Mouse (Mus musculus): Measurements from ENCODE around the gene Otx2.
A peak's percentile ranks its signal among the peaks of the same experiment; 100 is the strongest.

The Otx2 gene

GRCm38 (mm10) chr14:48673541-48673940, at the start of gene Otx2:
Gene Otx2 (minus strand): TSS chr14:48673819.
- DNase-seq, result no peak

DNA sequence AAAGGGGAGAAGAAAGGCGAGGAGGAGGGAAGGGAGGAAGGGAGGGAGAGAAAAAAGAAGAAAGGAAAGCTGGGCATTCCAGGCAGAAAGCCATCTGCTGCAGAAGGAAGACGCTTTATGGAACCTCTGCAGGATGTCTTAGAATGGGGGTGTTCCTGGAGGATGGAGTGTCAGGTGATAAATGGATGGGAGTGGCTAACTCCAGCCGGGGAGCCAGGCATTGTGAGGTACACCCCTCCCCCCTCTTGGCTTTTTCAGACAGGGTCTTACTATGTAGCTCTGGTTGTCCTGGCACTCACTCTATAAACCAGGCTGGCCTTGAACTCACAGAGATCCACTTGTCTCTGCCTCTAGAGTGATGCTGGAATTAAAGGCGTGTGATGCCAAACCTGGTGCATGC, 49.1 kb upstream of the Otx2 start:
- DNase-seq, result no peak

GRCm38 (mm10) chr14:48719296-48719695, 45.7 kb upstream of the Otx2 start:
- DNase-seq, result no peak

DNA sequence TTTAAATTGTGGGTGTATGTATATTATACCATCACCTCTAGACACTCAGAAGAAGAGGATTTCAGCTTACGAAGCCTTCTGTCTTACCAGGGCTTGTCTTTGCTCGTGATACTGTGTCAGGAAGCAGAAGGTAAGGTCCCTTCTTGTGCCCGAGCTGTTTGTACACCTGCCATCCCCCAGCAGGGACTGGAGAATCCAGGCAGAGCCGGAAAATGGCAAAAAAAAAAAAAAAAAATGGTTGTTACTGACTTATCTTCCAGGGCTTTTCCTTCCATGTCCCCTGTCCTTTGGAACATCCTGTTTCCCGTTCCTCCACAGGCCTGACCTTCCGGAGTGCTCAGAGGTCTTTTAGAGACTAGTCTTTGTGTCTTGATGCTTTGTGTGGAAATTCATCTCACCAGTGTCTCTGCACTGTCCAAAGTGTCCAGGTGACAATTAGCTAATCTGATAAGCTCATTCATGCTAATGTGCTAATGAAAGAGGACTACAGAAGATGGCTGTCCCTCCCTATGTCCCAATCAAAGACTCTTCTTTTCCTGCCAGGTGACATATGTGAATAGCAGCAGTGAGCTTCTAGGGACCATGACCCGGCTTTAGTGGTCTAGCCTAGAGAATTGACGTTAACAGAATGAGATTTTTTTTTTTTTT, 44.1 kb upstream of the Otx2 start:
- no peak for DNase-seq

DNA sequence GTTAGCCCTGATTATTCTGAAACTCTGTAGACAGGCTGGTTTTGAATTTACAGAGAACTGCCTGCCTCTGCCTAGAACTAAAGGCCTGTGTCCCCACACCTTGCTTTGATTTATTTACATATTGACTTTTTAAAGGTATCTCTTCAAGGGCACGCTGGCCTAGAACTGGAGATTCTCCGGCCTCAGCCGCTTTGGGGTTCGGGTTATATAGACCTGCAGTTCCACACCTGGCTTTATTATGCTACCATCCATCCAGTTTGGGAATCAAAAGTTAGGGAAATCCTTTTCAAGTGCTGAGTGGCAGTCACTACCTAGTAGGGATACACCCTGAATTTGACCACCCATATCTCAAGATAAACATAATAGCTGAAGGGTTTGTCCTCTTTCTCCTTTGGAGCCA, 42.8 kb upstream of the Otx2 start:
- no peak for DNase-seq

- DNase-seq, result no peak
These were observed 37.3 kb upstream of the Otx2 start for GRCm38 (mm10) chr14:48710871-48711370.

DNA sequence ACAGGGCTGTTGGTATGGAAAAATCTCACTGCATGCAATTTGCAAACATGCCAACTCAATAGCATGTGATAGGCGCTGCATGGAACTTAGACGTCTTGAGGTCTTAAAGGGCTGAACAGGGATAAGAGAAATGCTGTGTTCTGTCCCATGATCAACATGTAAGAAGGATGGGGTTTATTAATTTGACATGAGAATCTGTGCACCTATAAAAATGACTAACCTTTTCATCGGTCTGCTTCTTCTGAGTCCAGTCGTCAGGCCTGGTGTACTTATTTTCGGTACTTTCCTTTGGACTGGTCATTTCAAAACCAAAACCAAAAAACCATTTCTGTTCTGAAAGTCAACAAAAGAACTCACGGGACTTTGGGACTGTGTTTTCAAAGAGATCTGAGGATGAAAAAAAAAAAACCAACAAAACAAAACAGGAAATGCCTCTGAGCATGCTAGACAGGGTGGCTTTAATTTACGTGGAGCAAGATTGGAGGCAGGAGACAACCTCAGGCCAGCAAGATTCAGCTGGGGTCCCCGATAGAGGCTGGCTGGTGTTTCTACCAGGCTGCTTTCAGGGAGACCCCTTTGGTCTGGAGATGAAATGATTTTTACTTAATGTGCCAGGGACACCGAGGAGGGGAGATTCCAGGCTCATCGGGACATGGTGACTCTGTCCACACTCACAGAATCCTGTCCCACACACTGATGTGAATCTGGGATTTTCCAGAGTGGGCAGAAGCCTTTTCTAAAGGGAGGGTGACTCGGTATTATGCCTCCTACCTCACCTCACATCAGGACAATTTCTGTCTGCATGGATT, 36.6 kb upstream of the Otx2 start:
- no peak for DNase-seq

DNA sequence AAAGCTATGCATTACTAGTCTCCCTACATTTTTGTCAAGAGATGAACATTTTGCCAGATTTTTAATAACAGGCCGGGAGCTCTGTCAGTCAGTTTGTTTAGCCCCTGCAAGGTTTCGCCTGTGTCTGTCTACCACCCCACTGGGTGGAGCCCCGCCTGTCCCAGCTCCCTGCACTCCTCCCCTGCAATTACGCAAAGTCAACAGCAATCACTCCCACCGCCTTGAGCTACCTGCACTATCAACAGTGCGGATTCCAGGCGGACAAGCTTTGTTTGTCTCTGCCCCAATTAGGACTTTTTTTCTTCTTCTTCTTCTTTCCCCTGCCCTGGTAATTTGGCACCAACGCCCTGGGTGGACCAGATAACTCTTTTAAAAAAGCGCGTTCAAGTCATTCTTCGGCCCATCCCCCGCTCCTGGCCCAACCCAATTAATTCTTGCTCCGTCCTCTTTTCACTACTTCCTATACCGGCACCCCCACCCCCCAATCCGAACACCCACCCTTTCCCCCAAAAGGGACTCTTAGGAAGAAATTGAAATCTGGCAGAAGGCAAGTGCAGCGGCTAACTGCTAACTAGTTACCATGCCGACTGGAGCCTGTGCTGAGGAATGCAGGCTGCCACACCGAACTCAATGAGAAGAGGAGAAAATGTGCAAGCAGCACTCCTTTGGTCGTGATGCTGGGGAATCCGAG, 35.9 kb upstream of the Otx2 start:
- peak; percentile 5 for DNase-seq

GRCm38 (mm10) chr14:48707844-48708383, 34.3 kb upstream of the Otx2 start:
- DNase-seq, result no peak

- DNase-seq, result no peak
These were observed 33.8 kb upstream of the Otx2 start for GRCm38 (mm10) chr14:48707391-48707790.

DNA sequence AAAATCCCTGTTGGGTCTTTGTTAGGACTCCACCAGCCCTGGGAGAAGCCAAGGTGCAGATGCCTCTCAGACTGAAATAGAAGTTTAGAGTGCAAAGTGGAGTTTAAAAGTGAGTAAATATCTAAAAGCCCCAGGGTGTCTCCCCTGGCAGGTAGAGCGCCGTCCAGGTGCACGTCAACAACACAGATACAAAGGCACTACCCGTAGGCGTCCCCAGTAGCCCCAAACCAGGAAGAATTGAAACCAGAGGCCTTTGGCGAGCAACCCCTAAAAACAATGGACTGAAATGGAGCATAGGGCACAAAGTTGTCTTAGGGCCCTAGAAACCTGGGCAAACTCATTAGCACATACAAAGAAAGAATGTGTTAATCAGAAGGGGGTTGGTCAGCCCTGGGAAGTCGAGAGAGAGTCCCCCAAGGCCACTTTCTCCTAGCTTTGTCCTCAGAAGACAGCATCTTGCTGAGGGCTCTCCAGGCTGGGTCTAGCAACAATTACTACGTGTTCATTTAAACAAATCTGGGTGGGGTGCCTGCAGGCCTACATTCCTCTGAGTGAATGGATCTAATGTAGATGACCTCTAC, 27.3 kb upstream of the Otx2 start:
- DNase-seq, result no peak

DNA sequence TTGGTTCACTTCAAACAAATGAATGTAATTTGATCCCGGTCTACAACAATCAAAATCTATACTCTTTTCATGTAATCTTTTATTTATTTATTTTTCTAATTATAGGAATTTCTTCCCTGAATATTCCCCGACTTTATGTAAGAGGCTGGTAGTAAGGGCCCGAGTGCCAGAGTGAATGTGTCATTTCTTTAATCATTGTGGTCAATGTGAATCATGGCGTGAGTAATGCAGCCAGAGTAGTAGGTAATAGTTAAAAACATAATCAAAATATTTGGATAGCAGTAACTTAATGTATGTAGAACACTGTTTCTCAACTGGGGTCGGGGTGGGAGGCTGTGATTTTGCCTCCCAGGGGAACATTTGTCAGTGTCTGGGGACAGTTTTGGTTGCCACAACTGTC, 6.0 kb upstream of the Otx2 start:
- DNase-seq, result no peak

GRCm38 (mm10) chr14:48678674-48679073, 5.1 kb upstream of the Otx2 start:
- no peak for DNase-seq

- no peak for DNase-seq
These were observed 615 bp upstream of the Otx2 start for GRCm38 (mm10) chr14:48674036-48674831.

DNA sequence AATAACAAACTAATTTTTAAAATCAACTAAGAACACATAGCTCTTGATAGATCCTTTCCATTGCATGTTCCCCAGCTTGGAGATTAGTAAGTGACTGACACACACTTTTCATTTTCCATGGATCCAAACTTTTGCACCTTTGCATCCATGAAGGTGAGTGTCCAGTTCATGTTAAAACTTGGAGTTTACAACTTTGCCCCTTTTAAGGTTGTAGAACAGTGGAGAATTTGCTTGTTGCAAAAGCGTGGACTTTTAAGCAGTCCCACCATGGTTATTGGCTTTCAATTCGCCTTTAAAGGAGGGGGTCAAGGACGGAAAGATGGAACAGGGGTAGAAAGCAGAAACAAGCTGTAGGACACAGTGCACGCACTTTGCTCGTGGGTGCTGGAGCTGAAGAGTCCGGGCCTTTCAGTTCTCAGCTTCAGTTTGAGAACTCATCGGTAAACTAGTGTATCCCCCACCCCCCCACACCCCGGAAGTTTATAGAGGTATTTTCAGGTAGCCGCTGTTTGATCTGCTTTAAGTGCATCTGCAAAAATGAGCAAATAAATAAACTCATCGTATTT, 925 bp downstream of the Otx2 start:
- no peak for DNase-seq

- no peak for DNase-seq
These were observed 2.0 kb downstream of the Otx2 start for GRCm38 (mm10) chr14:48671480-48672240.

- DNase-seq, result no peak
These were observed 2.7 kb downstream of the Otx2 start for GRCm38 (mm10) chr14:48670761-48671479.

GRCm38 (mm10) chr14:48670258-48670630, 3.4 kb downstream of the Otx2 start:
- DNase-seq, result no peak

- no peak for DNase-seq
These were observed 3.9 kb downstream of the Otx2 start for GRCm38 (mm10) chr14:48669541-48670257.

Measured in kidney, adult 9 months (tissue).